Mouse (Mus musculus): ENCODE data around the gene Ankrd44.

DNA sequence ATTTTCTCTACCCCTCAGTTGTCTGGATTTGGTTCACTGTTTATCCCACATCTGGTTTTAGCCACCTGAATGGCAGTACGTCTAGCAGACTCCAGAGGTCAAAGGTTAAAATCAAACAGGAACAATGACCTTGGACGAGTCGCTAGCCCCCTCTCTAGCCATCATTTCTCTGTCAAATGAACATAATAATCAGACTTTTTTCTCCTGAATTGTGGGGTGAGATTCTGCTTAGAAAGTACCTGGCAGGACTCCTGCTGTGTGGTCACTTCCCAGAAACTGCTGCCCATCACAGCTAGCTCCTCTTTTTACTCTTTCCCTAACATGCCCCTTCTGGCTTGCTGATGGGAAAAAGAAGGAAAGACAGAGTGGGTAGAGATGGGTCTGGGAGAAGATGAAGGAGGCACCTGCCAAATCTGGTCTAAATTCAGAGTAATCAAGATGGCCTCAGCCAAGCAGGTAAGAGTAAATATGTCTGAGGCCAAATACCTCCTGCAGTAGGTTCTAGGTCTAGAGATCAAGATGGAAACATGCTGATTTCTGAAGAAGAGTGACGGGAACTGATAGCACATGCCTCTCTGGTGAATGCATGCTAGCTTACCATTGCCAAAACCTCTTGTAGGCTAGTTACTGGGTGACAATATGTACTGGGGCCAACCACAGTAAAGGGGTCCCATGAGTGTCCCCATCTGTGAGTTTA is 117.6 kb downstream of the Ankrd44 start:
- TF ChIP-seq GATA1 (IDR thresholded peaks at IDR 0.05; ENCODE audit: borderline replicate concordance, low read length) (no peak), FLI1 (IDR thresholded peaks at IDR 0.05; ENCODE audit: low read length) (no peak)

Data from megakaryocyte, embryonic 14.5 days (primary cell).